Mouse (Mus musculus): ENCODE results near the gene Osbpl3.

The Osbpl3 gene

DNA sequence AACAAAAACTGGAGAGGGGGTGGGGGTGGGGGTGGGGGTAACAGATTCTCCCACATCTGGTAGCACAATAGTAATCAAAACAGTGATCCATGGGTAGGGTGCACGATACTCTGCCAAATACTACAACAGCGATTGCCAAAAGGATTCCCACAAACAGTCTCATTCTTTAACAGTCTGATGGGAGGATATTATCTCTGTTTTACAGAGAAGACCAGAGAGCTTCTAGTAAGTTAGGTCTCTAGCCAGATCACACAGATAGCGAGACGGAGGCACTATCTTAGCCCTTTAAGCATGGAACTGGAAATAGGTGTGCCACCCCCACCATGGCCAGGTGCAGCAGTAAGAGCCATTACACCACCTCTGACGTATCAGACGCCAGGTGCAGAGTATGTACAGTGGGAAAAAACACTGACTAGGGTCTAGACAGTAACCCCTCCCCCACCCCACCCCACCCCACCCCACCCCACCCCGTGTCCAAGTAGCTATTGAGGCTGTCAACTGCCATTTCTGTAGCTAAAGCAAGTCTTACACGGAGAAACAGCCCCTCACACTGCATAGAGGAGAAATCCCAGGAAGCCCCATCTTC, 84.4 kb downstream of the Osbpl3 start:
- no peak for DNase-seq (ENCODE audit: low spot score)

- DNase-seq (ENCODE audit: low spot score), result no peak
Observed at GRCm38 (mm10) chr6:50368502-50369292, 87.3 kb downstream of the Osbpl3 start.

- DNase-seq (ENCODE audit: low spot score), result no peak
Observed at GRCm38 (mm10) chr6:50367836-50368235, 88.2 kb downstream of the Osbpl3 start.

DNA sequence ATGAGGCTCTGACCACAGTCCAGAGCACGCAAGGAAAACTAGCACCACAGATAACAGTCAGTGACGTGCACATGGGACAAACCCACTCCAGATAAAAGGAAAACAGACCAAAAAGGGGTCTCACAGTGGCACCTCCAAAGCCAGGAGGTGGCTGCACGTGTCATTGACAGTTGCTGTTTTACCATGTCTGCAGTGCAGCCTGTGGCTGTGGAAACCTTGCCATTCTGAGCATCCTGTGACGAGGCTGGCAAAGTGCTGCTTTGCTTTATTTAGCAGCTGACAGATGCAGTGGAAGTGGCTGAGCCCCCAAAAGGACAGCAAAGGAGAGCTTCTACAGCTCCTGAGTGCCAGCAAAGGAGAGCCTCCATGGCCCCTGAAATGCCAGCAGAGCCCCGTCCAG, 89.3 kb downstream of the Osbpl3 start:
- no peak for DNase-seq (ENCODE audit: low spot score)

- no peak for DNase-seq (ENCODE audit: low spot score)
Observed at GRCm38 (mm10) chr6:50366319-50366718, 89.7 kb downstream of the Osbpl3 start.

- DNase-seq (ENCODE audit: low spot score), result no peak
Observed at GRCm38 (mm10) chr6:50364364-50364763, 91.6 kb downstream of the Osbpl3 start.

- no peak for DNase-seq (ENCODE audit: low spot score)
Observed at GRCm38 (mm10) chr6:50363385-50363784, 92.6 kb downstream of the Osbpl3 start.

GRCm38 (mm10) chr6:50362704-50363261, 93.2 kb downstream of the Osbpl3 start:
- no peak for DNase-seq (ENCODE audit: low spot score)

- DNase-seq (ENCODE audit: low spot score), result no peak
Observed at GRCm38 (mm10) chr6:50362196-50362595, 93.8 kb downstream of the Osbpl3 start.

- DNase-seq (ENCODE audit: low spot score), result no peak
Observed at GRCm38 (mm10) chr6:50358104-50358679, 97.8 kb downstream of the Osbpl3 start.

- no peak for DNase-seq (ENCODE audit: low spot score)
Observed at GRCm38 (mm10) chr6:50354688-50355660, 101.0 kb downstream of the Osbpl3 start.

DNA sequence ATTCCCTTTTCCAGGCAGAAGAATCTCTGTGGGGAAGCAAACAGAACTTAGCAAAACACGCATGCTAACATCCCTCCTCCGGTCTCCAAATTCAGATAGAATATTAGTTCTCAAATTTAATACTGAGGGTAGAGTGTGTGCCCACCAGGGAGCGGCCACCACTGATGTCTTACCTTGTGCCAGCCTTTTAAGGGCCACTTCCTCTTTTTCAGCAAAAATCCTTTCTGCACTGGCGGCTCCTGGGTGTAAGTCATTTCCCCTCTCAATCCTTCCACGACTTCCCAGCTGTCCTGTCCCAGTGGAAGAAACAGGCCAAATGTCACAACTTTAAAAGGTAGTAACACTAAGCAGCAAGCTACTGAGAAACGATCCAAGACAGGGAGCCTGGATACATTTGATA, 103.2 kb downstream of the Osbpl3 start:
- no peak for DNase-seq (ENCODE audit: low spot score)

GRCm38 (mm10) chr6:50350911-50351310, 105.1 kb downstream of the Osbpl3 start:
- DNase-seq (ENCODE audit: low spot score), result no peak

DNA sequence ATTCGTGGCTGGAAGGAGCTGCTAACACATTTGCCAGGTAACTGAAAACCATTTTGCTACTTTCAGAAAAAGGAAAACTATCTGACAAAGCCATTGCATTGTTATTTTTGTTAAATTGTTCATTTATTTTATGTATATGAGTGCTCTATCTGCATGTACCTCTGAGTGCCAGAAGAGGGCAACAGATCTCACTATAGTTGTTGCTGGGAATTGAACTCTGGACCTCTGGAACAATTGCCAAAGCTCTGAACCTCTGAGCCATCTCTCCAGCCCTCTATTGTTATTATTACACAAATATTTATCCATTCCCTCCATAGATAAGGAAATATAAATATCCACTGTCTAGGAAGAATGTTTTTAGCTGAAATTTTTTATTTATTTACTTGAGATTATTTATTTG, 107.4 kb downstream of the Osbpl3 start:
- no peak for DNase-seq (ENCODE audit: low spot score)

GRCm38 (mm10) chr6:50346204-50346603, 109.8 kb downstream of the Osbpl3 start:
- DNase-seq (ENCODE audit: low spot score), result no peak

DNA sequence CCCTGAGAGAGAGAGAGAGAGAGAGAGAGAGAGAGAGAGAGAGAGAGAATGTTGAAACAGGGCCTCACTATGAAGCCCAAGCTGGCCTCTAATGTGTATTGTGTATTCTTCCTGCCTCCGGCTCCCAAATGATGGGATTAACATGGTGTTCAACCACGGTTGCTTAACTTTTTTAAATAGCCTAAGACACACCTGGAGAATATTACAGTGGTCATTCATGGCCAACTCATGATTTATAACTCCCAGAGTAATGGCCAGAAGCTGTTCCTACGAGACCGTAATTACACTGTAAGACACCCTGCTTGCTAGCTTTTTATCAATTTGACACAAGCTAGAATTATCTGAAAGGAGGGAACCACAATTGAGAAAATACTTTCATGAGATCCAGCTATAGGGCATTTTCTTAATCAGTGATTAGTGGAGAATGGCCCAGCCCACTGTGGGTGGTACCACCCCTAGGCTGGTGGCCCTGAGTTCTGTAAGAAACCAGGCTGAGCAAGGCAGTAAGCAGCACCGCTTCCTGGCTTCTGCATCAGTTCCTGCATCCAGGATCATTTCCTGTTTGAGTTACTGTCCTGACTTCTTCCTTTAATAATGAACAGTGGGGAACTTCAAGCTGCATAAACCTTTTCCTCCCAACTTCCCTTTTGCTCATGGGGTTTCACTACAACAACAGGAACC, 115.6 kb downstream of the Osbpl3 start:
- DNase-seq (ENCODE audit: low spot score), result no peak

GRCm38 (mm10) chr6:50337431-50337830, 118.6 kb downstream of the Osbpl3 start:
- no peak for DNase-seq (ENCODE audit: low spot score)

- DNase-seq (ENCODE audit: low spot score), result no peak
Observed at GRCm38 (mm10) chr6:50336376-50336775, 119.6 kb downstream of the Osbpl3 start.

- DNase-seq (ENCODE audit: low spot score), result no peak
Observed at GRCm38 (mm10) chr6:50334846-50335821, 120.9 kb downstream of the Osbpl3 start.

DNA sequence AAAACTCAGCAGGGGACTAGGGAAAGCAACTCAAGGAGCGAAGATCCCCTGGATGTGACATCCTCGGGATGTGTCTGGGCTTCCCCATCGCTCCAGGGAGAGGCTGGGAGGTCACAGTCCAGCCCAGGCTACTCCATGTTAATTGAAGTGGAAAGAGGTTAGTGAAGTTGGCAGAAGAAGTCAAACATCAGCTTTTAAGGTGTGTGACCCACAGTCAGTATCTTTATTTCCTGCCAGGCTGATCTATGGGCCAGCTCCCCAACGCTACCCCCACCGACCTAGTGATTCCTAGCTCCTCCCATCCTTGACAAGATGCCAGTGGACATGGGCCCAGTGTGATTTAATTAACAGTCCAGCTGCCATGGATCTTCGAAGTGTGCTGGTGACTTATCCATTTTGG, 122.7 kb downstream of the Osbpl3 start:
- no peak for DNase-seq (ENCODE audit: low spot score)

Measured in urinary bladder, postnatal 10 days (tissue).